8 mouse cellular contexts compared by ENCODE assay signal in genomic region chr5:103691624-103692530, GRCm38 (mm10). TPM values are rescaled to one million over a fixed set of nuclear protein-coding genes. Genes with fewer than 3 reads are reported as not detected.
DNase-seq lines count a peak whose midpoint lies in the region; ATAC-seq and TF ChIP-seq lines count a peak whose summit lies in the region.

TSS of gene Aff1 (plus strand) at chr5:103692374.

- peak; percentile 60 for DNase-seq in Patski (ENCODE audit: low read depth, low spot score)
- peak; percentile 76 to 78 for DNase-seq in cerebellum, postnatal 14 days
- peak; percentile 14 to 39 for DNase-seq in frontal cortex, postnatal 14 days (ENCODE audit: low spot score in 2 of 2)
- peak; percentile 47 to 69 for DNase-seq in layer of hippocampus, postnatal 25 days (ENCODE audit: extremely low spot score in 1 of 2, low spot score in 1 of 2)
- DNase-seq in lung, postnatal 25 days (ENCODE audit: low spot score): peak; percentile 92
- peak; percentile 73 for DNase-seq in retina, adult 2 months (ENCODE audit: low read depth, low spot score)
- peak; percentile 92 to 97 for DNase-seq in thymus, postnatal 36 days

- peaks cover 16% of the 10 kb centered on the region for H3K4me1 ChIP-seq in hindbrain, embryonic 12.5 days

- peak; percentile 65 for ATAC-seq in Patski
- ATAC-seq in hindbrain, embryonic 12.5 days (ENCODE audit: low FRiP score): peak; percentile 90

- H3K9ac ChIP-seq in hindbrain, embryonic 12.5 days: peak within 1 kb of the TSS; percentile 53

- WGBS in hindbrain, embryonic 12.5 days: 4% methylated on average over 47 of the region's 50 CpGs

- no peaks in the 10 kb centered on the region for H3K36me3 ChIP-seq in hindbrain, embryonic 12.5 days

- H3K4me2 ChIP-seq in hindbrain, embryonic 12.5 days (replicated peaks): peak within 1 kb of the TSS; percentile 98

- CTCF ChIA-PET in Patski (lab: Charles Lee): interaction anchor here (0.8 to 3.7 kb wide), 13 partner anchors 9 to 241 kb away, joined by 3 to 33 read pairs (median 3); no protein-coding TSS in a partner anchor

- POLR2A ChIA-PET in Patski (lab: Charles Lee): interaction anchor here (0.6 to 1.6 kb wide), 17 partner anchors 9 to 317 kb away, joined by 3 to 8 read pairs (median 4); no protein-coding TSS in a partner anchor

- H3K27me3 ChIP-seq in Patski: no peaks in the 10 kb centered on the region
- H3K27me3 ChIP-seq in hindbrain, embryonic 12.5 days: peaks cover 27% of the 10 kb centered on the region

- no peaks in the 10 kb centered on the region for H3K9me3 ChIP-seq in hindbrain, embryonic 12.5 days (replicated peaks)

- TF ChIP-seq CTCF in Patski (IDR thresholded peaks at IDR 0.05): no peak

- in situ Hi-C loops in Patski (cut with MboI; ENCODE audit: low pct_unique_long_range_greater_than_20kb): loop anchor here (10.0 kb wide), 1 partner anchor 63 kb away; no protein-coding TSS in a partner anchor

- no peak within 1 kb of the TSS for H3K27ac ChIP-seq in hindbrain, embryonic 12.5 days

- H3K4me3 ChIP-seq in hindbrain, embryonic 12.5 days: peak within 1 kb of the TSS; percentile 59

RNA-seq across cellular contexts. Expression of gene Aff1, which starts in this region (rescaled TPM):
- 76.9 TPM for polyA plus RNA-seq in Patski (2021)
- 5.4 and 7.7 TPM in 2 replicates for polyA plus RNA-seq in hindbrain, embryonic 12.5 days (2016; fragmentation: Nextera tagmentation; extraction: Ambion mirVana)
- 10 to 100 TPM; 14.1 to 14.2 TPM for total RNA-seq in layer of hippocampus, postnatal 25 days (2021)

Comparison
In these comparisons a context has a peak if more than half of its experiments do, and no peak if none do; other contexts are left out.
1. DNase-seq: peak in every context shown above with its lines; median percentile 94 in thymus, postnatal 36 days; 92 in lung, postnatal 25 days; 77 in cerebellum, postnatal 14 days; 73 in retina, adult 2 months; 60 in Patski; 58 in layer of hippocampus, postnatal 25 days; 26 in frontal cortex, postnatal 14 days.